Mouse (Mus musculus) kidney, postnatal 36 days (tissue): ENCODE measurements at regions not wholly inside any gene's neighbourhood (a gene's known extent, or its start where the extent isn't known, plus 50 kb on each side); places are given as distances from the start of the nearest gene placed in this dataset.
"Not testable (repeated sequence)": the region's sequence is repeated elsewhere in the genome, so short reads cannot be mapped to it uniquely, and the experiment has no call there.

Experiments used
- DNase-seq, 2 experiments: peaks; one replicate each; pipeline ENCODE4 v3.0.0; 2021 to 2022; ENCODE audit warnings: mixed read lengths in 2 of 2

DNA sequence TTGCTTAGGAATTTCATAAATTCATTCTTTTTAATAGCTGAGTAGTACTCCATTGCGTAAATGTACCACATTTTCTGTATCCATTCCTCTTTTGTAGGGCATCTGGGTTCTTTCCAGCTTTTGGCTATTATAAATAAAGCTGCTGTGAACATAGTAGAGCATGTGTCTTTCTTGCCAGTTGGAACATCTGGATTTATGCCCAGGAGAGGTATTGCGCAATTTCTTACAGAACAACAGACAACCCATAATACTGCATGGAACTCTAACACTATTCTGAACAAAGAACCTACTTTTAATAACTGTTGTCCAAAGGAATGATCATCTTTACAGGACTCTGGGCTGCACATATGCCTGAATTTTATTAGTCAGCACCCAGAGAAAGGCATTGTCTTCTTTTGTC, 373.4 kb downstream of the Casp12 start:
- not testable (repeated sequence) for DNase-seq

DNA sequence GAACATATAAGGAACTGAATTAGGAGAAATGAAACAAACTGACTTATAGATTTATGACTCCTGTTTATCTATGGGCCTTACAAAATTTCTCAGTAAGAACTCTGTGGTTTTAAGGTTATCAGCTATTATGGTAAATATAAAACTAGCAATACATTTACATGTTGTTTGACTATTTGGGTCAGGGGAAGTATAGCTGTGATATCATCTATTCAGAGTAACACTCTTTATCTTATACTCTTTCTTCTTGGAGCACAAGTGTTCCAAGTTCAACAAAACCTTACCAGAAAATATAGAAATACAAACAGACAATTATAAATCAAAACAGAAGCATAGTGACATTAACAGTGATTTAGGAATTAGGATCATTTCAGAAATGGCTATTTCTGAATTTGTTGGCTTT, 383.6 kb downstream of the Casp12 start:
- no peak for DNase-seq

- DNase-seq, result no peak
Observed at GRCm38 (mm10) chr9:5752686-5753301, 407.6 kb downstream of the Casp12 start.

- DNase-seq, result no peak
Observed at GRCm38 (mm10) chr9:5753785-5754184, 408.6 kb downstream of the Casp12 start.

- no peak for DNase-seq
Observed at GRCm38 (mm10) chr9:5761215-5761614, 407.2 kb upstream of the Pdgfd start.

- DNase-seq, result no peak
Observed at GRCm38 (mm10) chr9:5769927-5770326, 398.5 kb upstream of the Pdgfd start.

DNA sequence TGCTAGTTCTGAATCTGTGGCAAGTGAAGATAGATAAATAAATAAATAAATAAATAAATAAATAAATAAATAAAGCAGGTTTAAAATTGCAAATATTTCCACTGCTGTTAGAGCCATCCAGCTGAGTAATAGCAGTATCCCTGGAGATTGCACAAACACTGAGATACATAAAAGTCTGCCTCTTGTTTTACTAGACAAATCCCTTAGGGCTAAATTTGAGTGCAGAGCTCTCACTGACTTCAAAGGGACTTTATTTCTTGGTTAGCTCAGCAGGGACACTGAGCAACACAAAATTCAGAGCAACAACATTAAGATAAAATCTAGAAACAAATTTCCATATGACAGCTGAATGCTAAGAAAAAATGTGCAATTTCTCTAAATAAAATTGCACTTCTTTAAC, 397.2 kb upstream of the Pdgfd start:
- DNase-seq, result no peak
